Mouse (Mus musculus) MN1 (cell line): ENCODE measurements at regions not wholly inside any gene's neighbourhood (a gene's known extent, or its start where the extent isn't known, plus 50 kb on each side); places are given as distances from the start of the nearest gene placed in this dataset.

Source experiments
- DNase-seq: peaks from one replicate; pipeline ENCODE4 v3.0.0-alpha.2; 2016; ENCODE audit warnings: low spot score

DNA sequence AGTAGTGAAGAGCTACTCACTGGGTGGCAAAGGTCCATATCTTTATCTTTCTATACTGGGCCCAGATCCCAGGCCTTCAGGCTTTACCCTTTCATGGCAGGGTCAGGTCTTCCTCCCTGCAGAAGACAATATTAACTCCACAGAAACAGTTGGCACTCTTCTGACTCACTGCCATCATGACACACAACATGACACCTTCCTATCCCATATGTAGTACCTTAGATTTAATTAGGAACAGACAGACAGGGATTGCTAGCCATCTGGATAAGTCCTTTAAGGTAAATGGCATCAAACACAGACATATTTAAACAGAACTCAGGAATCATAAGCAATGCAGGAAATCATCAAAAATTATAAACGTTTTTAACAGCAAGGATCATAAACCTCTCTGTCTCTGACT lies 815.0 kb upstream of the Gm597 start:
- DNase-seq, result peak; percentile 65

- DNase-seq, result no peak
These were observed 807.8 kb upstream of the Gm597 start for GRCm38 (mm10) chr1:29587810-29588209.
